Mouse (Mus musculus): Measurements from ENCODE around the gene Tnfrsf18. TPM values are rescaled to one million over a fixed set of nuclear protein-coding genes. Genes with fewer than 3 reads are reported as not detected.

The Tnfrsf18 gene
- polyA plus RNA-seq, 1 experiment, result 0.22 TPM

DNA sequence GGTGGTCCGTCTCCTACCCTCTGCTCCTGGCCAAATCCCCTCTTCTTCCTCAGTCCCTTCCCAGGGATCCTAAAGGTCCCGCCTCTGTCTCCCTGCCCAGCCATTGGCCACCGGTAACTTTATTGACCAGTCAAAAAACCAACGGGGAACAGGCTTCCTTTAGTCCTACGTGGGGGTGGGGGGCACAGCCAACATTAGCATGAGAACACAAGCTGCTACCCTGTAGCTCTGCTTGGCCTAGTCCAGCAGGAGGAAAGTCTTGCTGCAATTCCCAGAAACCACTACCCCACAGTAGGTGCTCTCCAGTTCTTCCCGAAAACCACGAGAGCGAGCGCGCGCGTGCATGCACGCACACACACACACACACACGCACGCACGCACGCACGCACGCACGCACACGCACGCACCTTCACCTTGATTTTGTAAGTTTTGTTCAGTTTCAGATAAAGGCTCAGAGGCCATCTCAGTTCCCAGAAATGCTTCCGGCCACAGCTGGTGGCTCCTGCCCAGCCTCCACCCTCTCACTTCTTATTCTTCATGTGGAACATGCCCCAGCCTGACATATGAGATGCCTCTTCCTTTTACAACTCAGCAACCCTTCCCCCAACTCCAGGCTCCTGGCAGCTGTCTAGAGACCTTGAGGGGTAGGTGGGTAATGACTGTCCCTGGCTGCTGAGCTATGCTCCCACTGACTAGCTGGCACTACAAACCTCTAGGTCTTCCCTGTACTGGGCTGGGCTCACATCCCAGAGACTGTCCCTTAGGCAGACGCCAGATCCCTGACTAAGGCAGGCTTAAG, 5.8 kb downstream of the Tnfrsf18 start:
- DNase-seq (ENCODE audit: extremely low spot score in 1 of 2, low spot score in 1 of 2), result peak; percentile 66 to 85

DNA sequence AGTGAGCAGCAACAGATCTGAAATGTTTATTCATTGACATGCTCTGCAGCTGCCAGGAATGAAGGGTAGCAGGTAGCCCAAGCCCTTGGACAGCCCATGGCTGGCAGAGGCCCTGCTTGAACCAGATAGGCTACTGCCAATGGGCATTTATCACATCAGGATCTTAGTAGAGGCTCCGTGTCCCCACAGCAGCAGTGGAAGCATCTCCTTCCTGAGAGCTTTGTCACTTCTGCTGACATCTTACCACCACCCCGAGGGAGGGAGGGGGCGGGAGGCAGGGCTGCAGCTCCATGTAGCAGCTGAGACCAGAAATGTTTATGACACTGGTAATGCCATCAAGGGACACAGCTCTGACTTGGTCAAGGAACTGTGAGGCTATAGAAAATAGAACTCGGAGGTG, 6.9 kb downstream of the Tnfrsf18 start:
- no peak for DNase-seq (ENCODE audit: extremely low spot score in 1 of 2, low spot score in 1 of 2)

DNA sequence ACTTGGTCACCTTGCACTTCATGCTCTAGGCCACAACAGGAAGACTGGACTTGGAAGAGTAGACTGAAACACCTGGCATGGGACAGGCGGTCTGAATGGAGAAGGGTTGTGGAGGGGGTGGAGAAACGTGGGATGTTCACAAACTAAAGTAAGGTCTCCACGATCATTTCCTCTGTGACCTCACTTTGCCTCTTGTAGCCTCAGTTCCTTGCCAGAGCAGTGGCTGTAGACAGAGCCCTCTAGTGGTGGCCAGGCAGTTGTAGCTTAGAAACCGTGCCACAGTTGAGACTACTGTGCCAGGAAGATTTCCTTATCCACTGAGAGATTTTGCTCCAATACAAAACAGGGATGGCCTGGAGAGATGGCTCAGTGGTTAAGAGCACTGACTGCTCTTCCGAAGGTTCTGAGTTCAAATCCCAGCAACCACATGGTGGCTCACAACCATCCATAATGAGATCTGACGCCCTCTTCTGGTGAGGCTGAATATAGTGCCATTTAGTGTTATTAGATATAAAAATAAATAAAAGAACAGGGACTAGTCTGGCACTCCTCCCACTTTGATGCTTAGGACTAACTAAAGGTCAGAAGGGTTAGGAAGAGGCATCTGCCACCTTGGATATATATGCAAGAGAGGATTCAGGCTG, 7.6 kb downstream of the Tnfrsf18 start:
- peak in 1 of 2 experiments; percentile 54 for DNase-seq (ENCODE audit: extremely low spot score in 1 of 2, low spot score in 1 of 2)

DNA sequence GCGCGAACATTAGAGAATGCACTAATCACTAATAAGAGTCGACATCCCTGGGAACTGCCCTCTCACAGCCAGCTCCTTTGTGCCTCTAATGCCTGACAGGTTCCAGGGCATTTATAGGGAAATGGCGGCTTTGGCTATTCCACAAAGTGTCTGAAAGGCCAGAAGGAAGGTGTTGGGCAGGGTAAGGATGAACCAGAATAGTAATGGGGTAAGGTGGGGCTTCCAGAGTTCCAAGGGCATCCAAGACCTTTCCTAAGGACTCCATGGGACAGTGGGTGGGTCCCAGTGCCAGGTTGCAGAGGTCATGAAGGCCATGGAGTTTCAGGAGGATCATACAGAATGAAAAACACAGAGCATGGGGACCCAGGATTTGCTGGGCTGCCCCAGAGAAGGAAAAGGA, 8.3 kb downstream of the Tnfrsf18 start:
- DNase-seq (ENCODE audit: extremely low spot score in 1 of 2, low spot score in 1 of 2), result no peak

DNA sequence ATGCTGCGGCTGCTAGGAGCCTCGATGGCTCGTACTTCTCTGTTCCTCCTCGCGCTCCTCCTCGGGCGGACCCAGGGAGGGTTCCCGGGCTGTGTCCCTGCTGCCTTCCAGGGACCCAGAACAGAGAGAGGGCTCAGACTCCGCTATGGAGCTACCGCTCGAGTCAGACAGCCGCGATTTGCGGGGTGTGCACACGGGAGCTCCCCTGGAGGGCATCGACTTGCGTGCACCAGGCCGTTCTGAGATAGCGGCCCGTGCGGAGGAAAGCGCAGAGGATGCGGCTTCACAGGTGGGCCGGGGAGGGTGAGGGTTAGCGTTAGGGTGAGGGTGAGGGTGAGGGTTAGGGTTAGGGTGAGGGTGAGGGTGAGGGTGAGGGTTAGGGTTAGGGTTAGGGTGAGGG, 8.9 kb downstream of the Tnfrsf18 start:
- no peak for DNase-seq (ENCODE audit: extremely low spot score in 1 of 2, low spot score in 1 of 2)

DNA sequence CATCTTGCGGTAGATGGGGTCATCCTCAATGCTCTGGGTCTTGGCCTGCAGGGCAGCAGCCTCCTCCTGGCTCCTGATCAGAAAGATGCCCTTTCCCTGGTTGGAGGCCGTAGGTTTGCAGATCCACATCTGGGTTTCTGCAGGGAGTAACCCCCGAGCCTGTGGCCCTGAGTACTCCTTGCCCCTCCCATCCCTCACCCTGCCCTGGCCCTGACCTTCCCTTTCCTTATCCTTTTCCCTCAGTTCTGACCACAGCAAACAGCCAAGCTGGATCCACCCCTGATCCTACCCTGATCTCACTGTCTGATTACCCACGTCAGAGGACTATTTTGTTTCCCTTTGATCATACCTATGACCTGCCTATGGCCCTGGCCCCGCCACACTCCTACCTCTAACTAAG, 18.8 kb downstream of the Tnfrsf18 start:
- no peak for DNase-seq (ENCODE audit: extremely low spot score in 1 of 2, low spot score in 1 of 2)

DNA sequence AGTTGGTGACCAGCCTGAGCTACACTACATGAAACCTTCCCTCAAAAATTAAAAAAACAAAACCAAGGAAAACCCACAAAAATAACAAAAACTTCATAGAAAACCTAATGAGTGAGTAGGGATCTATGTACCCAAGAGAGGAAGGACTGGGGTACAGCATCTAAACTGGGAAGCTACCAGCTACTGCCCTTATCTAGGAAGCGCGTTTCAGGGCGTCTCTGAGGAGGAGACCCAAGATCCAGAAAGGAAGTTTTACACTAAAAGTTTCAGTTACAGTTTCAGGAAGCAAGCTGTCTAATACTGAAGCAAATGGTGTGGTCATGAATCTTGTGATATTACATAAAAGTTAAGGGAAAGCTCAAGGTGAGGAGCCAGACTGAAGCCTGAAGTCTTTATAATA, 23.8 kb downstream of the Tnfrsf18 start:
- DNase-seq (ENCODE audit: extremely low spot score in 1 of 2, low spot score in 1 of 2), result no peak

DNA sequence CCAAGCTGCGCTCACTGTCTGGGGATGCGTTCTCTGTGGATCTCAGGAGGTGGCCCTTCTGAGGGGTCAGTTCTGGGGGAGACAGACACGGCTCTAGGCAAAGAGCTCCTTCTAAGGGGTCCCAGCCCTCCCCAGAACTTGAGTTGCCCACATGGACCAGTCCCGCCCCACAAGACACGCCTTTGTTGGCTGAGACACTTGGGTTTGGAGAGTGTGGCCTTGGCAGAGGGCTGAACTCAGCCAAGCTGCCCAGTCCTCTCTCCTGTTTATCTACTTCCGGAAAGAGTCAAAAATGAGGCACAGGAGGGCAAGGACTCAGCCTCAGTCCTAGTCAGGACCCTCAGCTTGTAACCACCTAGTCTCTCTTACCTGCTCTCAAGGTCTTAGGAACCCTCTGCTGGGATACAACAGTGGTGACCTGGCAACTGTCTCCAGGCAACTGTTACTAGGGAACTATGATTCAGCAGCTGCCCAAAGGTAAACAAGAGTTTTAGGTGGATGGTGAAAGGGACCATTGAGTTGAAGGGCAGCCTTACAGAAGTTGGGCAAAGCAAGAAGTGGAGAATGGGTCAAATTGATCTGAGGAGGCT, 24.5 kb downstream of the Tnfrsf18 start:
- no peak for DNase-seq (ENCODE audit: extremely low spot score in 1 of 2, low spot score in 1 of 2)

DNA sequence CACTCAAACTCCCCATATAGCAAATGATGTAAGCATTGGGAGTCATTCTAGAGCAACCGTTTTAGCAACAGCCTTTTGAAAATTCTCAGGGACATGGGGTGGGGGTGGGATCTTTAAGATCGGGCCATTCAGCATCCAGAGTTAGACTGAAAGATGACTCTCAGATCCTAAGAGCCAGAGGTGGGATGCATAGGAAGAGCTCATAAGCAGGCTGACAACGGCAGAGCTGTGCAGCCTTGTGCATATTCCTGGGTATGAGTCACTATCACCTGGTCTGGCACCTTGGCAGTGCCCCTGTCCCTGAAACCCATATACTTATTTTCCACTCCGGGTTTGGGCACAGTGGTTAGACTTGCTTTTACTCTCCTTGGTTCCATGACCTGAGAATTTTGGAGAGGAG, 27.1 kb downstream of the Tnfrsf18 start:
- no peak for DNase-seq (ENCODE audit: extremely low spot score in 1 of 2, low spot score in 1 of 2)

DNA sequence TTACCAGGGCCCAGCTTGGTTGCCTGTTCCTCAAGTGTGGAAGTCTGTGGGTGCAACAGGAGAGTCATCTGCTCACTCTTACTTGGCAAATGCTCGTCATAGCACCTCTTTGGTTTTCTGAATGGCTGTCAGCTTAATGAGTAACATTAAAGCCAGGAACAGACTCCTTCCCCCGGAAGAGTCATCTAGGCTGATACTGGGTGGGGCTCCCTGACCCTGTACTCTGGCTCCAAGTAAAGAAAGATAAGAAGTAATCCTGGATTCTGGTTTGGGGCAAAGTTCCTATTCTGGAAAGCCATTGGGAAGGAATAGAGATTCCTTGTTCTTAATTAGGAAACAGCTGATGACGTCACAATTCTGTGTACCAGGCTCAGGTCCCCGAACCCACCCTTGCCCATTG, 28.2 kb downstream of the Tnfrsf18 start:
- DNase-seq (ENCODE audit: extremely low spot score in 1 of 2, low spot score in 1 of 2), result no peak

DNA sequence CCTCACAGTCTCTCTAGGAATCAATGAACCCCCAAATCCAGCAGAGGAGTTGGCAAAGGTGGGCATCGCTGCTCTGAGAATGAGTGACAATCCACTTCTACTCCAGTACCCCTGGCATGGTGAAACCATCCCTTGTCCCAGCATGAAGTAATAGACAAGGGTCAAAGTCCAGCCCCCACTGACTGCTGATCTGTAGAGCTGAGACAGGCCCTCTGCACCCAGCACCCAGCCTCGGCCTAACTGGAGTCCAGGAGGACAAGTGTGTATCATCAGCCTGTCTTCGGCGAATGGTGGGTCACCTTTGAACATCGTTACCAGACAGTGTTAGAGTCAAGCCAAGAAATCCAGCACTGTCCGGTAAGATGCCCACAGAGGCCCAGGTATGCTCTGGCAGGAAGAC, 28.6 kb downstream of the Tnfrsf18 start:
- no peak for DNase-seq (ENCODE audit: extremely low spot score in 1 of 2, low spot score in 1 of 2)

DNA sequence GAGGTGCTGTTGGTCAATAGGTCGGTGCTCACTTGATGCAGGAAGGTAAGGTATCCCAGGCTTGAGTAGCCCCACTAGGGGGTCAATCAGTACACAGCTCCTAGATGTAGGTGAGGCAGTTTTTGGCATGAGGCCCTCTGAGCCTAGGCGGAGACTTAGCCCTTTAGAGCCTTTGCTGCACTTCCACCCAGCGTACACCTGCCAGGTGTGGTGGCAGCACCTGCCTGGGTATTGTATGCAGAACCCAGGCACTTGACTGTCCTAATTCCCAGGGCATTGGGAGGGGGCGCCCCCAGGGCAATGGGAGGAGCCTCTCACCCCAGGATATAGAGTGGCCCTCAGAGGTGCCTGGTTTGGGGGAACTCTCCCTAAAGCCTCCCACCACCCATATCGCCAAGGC, 29.2 kb downstream of the Tnfrsf18 start:
- DNase-seq (ENCODE audit: extremely low spot score in 1 of 2, low spot score in 1 of 2), result no peak

DNA sequence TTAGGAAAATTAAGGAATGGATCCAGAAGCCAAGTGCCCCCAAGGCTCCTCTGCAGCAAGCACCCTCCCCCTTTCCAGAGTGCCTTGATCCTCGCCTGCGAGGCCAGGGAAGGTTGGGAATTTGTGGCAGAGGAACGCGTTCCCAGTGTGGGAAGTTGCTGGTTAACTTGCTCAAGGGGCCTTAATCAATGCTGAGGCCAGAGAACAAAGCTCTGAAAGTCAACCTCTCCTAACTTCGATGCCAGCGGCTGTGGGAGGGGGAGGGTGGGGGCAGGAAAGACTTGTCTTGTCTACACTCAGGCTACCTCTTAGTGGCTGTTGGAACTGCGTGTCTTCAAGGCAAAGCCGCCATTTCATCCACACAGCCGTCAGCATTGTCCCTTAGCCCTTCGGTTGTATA, 31.7 kb downstream of the Tnfrsf18 start:
- DNase-seq (ENCODE audit: extremely low spot score in 1 of 2, low spot score in 1 of 2), result no peak

DNA sequence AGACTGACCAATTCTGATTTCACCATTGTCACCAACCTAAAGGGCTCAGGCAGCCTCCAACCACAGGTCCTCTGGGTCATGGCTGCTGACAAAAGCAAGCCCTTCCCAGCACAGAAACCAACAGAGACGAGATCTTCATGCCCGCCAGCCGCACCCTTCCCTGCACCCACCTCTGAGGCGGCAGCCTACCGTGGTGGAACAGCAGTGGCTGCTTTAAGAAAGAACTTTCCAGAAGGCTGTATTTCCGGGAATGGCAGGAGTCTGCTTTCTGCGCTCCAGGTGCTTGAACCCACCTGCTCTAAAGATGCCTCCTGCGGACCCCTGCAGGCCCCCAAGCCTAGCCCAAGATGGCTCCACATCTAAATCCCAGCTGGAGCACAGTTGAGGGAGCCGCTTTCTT, 32.9 kb downstream of the Tnfrsf18 start:
- no peak for DNase-seq (ENCODE audit: extremely low spot score in 1 of 2, low spot score in 1 of 2)

DNA sequence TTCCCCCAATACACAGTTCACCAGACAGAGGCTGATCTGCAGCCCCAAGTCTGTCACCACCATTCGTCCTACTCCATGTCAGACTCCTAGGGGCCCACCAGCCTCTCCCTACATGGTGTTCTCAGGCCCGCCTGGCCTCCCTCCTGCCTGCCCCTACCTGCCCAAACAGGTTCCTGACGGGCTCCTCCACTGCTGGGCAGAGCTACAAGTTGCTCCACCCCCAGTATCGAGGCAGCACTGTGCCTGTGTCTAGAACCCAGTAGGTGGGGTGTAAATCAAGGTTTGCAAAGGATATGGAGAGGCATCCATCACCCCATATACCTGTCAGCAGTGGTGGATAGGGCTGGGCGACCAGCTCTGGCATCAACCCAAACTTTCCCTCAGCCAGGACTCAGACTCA, 33.3 kb downstream of the Tnfrsf18 start, which contains the start of gene Ttll10:
Gene Ttll10, minus strand, starts transcription at position 154 of the 400 bp plus-strand sequence.
- DNase-seq (ENCODE audit: extremely low spot score in 1 of 2, low spot score in 1 of 2), result no peak

DNA sequence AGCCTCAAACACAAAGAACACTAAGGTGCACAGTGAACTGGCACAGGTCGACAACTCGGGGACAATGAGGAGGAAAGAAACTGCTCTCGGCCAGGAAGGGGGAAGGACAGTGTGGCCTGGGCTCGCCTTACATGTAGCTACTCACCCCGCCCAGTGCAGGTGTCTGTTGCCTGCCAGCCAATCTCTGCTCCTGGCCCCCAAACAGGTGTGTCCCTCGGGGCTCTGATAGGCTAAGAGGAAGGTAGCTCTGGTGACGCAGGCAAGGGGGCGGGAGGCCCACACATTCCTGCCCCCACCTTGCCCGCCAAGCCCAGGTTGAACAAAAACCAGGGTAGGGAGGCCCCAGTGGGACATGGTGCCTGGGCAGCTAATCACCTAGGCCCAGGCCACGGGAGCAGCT, 33.7 kb downstream of the Tnfrsf18 start:
- DNase-seq (ENCODE audit: extremely low spot score in 1 of 2, low spot score in 1 of 2), result no peak

DNA sequence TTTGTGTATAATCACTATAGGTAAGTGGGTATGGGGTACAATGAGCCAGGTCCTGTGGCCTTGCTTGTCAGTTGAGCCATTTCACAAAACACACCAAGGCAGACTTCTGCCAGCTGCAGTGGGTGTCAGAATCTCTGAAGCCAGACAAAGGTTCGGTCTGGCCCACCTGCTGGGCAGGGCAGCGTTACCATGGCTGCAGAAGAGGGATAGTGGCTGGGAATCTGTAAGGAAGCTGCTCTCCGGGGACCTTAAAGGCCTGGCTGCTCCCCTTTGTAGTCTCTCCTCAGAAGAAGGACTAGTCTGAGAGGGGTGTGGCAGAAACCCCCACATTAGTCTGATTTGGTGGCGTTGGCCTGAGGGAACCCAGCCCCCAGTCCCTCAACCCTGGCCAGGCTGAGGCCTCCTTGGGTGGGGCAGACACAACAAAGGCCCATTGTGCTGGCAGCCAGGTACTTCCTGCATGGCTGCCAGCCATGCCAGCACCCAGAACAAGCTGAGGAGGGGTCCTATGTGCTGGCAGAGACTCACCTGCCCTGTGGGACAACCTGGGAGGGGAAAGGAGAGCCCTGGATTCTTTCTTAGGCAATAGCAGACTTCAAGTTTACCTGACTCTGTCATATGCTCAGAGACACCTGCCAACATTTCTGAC, 38.0 kb downstream of the Tnfrsf18 start:
- DNase-seq (ENCODE audit: extremely low spot score in 1 of 2, low spot score in 1 of 2), result no peak

DNA sequence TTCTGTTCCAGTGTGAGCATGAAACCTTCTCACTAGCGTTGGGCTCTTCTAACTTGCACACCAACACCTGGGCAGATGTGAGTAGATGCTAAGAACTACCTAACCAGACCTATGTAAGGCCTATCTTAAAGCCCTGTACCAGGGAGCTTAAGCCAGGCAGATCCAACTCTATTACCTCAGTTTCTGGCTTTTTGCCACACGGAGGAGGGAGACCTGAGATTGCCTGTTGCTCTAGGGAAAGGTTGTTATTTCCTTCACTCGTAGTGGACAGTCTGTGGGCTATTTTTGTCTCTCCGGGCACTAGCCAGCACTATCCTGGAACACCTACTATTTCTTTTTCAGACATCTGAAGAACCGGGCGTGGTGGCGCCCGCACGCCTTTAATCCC, 38.5 kb downstream of the Tnfrsf18 start:
- DNase-seq (ENCODE audit: extremely low spot score in 1 of 2, low spot score in 1 of 2), result no peak

DNA sequence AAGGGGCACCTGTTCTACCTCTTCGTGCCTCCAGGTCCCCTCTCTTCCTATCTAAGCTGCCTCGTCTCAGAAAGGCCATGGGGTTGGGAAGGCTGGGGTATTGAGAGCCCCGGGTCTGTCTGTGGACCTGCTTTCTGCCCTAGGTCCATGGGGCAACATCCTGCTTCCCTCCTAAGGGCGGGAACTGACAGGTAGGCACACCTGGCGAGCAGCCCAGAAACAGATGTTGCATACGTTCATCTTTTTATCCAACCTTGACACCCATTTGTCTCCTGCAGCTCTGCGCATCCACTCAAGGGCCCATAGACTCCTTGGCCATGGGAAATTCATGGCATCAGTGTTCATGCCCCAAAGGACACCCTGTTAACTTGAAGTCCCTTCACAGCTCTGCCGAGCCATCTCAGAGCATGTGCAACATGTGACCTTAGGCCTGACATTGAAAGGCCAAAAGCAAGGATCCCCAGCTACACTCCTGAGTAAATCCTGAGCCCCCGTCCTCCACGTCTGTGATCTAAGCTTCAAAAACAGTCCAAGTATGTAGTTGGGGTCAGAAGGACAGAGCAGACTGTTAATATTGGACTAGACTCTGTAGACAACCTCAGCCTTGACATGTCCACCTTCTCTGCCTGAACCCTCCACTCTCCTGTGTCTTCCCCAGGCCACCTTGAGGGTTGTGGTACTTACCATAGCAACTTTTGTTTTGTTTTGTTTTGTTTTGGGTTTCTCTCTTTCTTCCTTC, 39.4 kb downstream of the Tnfrsf18 start:
- no peak for DNase-seq (ENCODE audit: extremely low spot score in 1 of 2, low spot score in 1 of 2)

DNA sequence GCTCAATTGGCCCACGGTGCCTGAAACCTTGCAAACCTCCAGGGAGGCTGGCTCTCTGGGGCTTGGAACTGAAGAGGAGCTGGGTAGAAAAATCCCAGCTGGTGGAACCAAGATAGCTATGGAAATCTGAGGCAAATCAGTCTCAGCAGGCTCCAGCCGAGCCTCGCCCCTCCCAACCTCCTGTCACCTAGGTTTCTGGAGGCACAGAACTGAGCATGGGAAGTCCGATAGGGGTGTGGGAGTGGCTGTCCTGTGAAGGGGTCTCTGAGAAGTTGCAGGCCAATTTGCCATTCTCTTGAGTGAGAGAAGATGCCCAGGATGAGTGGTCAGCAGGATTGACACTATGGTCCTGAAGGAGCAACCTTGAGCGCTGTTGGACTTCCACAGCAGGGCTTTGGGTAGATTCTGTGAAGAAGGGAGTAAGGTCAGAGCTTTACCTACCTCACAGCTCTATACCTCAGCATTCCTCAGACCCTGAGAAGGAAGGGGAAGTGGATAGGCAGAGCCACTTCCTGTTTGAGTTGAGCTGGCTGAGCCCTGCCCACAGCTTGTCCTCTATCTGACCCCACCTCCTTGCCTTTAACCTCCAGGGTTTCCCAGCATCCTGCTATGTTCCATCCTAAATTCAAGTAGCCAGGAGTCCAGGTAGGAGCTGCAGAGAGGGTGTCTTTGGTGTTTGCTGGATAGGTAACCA, 41.4 kb downstream of the Tnfrsf18 start:
- no peak for DNase-seq (ENCODE audit: extremely low spot score in 1 of 2, low spot score in 1 of 2)

All from frontal cortex, adult 2 months (tissue).